Mouse (Mus musculus) stomach, postnatal 0 days (tissue): ENCODE results near the gene Sft2d2. TPM values are rescaled to one million over a fixed set of nuclear protein-coding genes. Genes with fewer than 3 reads are reported as not detected.

Experiments used
- ATAC-seq: fragments of 200-750 bp; cut with Nextera tagmentation; 2 replicates; pipeline ENCODE4 v1.8.0; 2017; ENCODE audit not compliant: low FRiP score, low TSS enrichment
- DNase-seq: peaks from one replicate; pipeline ENCODE4 v3.0.0-alpha.2; 2016; ENCODE audit warnings: low spot score
- H3K27ac ChIP-seq: fragments of 300-500 bp; sonication (generic); replicated peaks from 2 replicates; pipeline ENCODE4 v1.5.1; 2014; ENCODE audit warnings: mild to moderate bottlenecking, control low read depth
- H3K27me3 ChIP-seq: fragments of 300-500 bp; sonication (generic); 2 replicates; pipeline ENCODE4 v1.6.1; 2014; ENCODE audit warnings: low read length; ENCODE audit not compliant: control insufficient read depth, insufficient read depth
- H3K36me3 ChIP-seq: fragments of 300-500 bp; sonication (generic); 2 replicates; pipeline ENCODE4 v1.6.1; 2014; ENCODE audit warnings: low read length, mixed read lengths; ENCODE audit not compliant: control insufficient read depth, insufficient read depth
- H3K4me1 ChIP-seq: fragments of 300-500 bp; sonication (generic); replicated peaks from 2 replicates; pipeline ENCODE4 v1.6.1; 2014; ENCODE audit warnings: antibody characterized with exemption; ENCODE audit not compliant: control insufficient read depth, insufficient read depth
- H3K4me2 ChIP-seq: fragments of 300-500 bp; sonication (generic); replicated peaks from 2 replicates; pipeline ENCODE4 v1.6.1; 2014; ENCODE audit warnings: low read depth, mild to moderate bottlenecking, control low read depth, moderate library complexity
- H3K4me3 ChIP-seq: fragments of 300-500 bp; sonication (generic); 2 replicates; pipeline ENCODE4 v1.5.1; 2014; ENCODE audit warnings: low read depth, low read length, control low read depth
- H3K9ac ChIP-seq: fragments of 300-500 bp; sonication (generic); 2 replicates; pipeline ENCODE4 v1.6.1; 2014; ENCODE audit warnings: mild to moderate bottlenecking, low read length, control low read depth, mixed read lengths
- H3K9me3 ChIP-seq: fragments of 300-500 bp; sonication (generic); 2 replicates; pipeline ENCODE4 v1.6.1; 2016; ENCODE audit warnings: low read length; ENCODE audit not compliant: control insufficient read depth
- CTCF ChIP-seq: IDR thresholded peaks from 2 replicates; pipeline ENCODE4 v1.5.1; 2016; ENCODE audit warnings: antibody characterized with exemption, low read depth, mild to moderate bottlenecking, moderate library complexity
- EP300 ChIP-seq: optimal IDR thresholded peaks from 2 replicates; pipeline ENCODE3; 2016; ENCODE audit warnings: antibody characterized with exemption
- WGBS: fragments of 180-500 bp; shearing (Covaris S2); extraction: QIAGEN DNeasy Blood & Tissue Kit; methylation state at CpG from one replicate; pipeline ENCODE4 v1.1.7; 2014; 5-methylcytosine and 5-hydroxymethylcytosine counted together
- polyA plus RNA-seq: library from polyadenylated mRNA; unstranded; fragments of >200 nt; fragmentation: Nextera tagmentation; extraction: Ambion mirVana; gene quantifications from 2 replicates; pipeline ENCODE4 v1.2.1, GENCODE M21; 2015

The Sft2d2 gene
- polyA plus RNA-seq, 1 experiment from 2014 or later, result 19.8 TPM

GRCm38 (mm10) chr1:165193426-165193825 is 812 bp downstream of the Sft2d2 start:
- peak overlapping the region; percentile 84 for H3K4me3 ChIP-seq
- peak overlapping the region; percentile 86 for H3K4me2 ChIP-seq
- 6% methylated on average over 7 of the region's 7 CpGs for WGBS
- peak overlapping the region; percentile 86 for H3K9ac ChIP-seq
- DNase-seq (no peak), ATAC-seq (no peak)
- H3K27ac ChIP-seq, result peak overlapping the region; percentile 94
- TF ChIP-seq EP300 (no peak), CTCF (no peak)
- no peaks in the 10 kb centered on the region for H3K36me3 ChIP-seq
- no peaks in the 10 kb centered on the region for H3K9me3 ChIP-seq
- no peaks in the 10 kb centered on the region for H3K27me3 ChIP-seq
- H3K4me1 ChIP-seq, result peaks cover 2% of the 10 kb centered on the region; the same call in 1 of the 2 replicates

DNA sequence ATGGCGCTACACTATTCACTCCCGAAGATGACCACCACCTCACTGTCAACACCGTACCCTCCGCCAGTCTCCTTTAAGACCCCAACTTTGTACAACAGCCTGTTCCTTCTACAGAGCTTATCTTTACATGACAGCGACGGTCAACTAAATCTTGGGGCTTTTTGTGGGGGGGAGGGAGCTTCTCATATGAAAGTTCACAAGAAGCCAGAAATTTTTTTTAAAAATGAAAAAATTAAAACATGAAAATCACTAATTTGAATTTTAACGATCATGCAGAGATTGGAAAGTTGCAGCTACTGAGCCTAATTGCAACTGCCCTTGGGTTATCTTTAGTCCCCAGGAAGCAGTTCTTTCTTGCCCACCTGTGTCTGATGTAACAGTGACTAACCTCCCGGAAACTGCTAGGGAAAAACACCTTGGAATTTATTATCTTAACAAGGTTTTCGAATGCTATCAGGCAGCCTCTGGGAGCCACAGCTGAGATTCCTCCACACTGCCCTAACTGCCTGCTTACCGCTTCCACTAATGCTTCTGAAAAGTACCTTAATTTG is 1.4 kb downstream of the Sft2d2 start:
- H3K9me3 ChIP-seq, result no peaks in the 10 kb centered on the region
- peak overlapping the region; percentile 94 for H3K27ac ChIP-seq
- peak; percentile 36 for DNase-seq
- H3K36me3 ChIP-seq, result no peaks in the 10 kb centered on the region
- peak overlapping the region; percentile 84 for H3K4me3 ChIP-seq
- 52% methylated on average over 10 of the region's 10 CpGs for WGBS
- no peaks in the 10 kb centered on the region for H3K27me3 ChIP-seq
- peak overlapping the region; percentile 86; the same call in 1 of the 2 replicates for H3K9ac ChIP-seq
- H3K4me2 ChIP-seq, result peak overlapping the region; percentile 86
- ATAC-seq, result peak; percentile 28; the same call in 1 of the 2 replicates
- no peak for TF ChIP-seq EP300
- peaks cover 2% of the 10 kb centered on the region; the same call in 1 of the 2 replicates for H3K4me1 ChIP-seq

DNA sequence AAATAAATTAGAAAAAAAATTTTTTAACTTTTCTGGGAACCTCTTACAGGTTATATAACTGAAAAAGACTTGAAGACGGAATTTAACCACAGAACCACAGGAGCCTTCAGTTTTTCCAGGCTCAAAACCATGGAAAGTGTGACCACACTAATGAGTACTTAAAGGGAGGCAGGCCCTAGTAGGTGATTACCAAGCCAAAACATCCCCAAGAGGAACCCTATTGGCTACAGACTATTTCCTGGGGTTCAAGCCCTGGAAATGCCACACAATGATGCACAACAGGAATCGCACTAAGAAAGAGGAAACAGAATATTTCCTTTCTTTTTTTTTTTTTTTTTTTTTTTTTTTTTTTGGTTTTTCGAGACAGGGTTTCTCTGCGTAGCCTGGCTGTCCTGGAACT is 2.1 kb downstream of the Sft2d2 start:
- H3K4me3 ChIP-seq, result no peak overlapping the region
- DNase-seq, result no peak

DNA sequence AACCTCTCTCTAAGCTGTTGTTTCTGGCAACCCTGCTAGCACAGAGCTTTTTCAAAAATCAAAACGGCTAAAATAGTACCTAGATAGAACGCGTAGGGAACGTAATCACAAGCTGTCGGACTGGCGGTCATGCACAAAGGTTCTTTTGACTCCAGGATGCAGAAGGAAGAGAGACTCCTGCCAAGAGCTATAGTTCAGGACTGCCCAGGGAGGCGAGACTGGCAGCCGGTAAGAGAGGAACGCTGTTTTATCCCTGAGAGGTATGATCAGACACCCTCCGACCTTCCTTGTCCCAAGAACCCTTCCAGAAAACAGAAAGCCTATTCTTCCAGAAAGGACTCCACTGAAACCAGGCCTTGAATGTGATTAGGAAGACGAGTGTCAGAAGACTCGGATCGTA is 2.6 kb downstream of the Sft2d2 start:
- no peaks in the 10 kb centered on the region for H3K27me3 ChIP-seq
- DNase-seq (no peak), ATAC-seq (no peak)
- no peaks in the 10 kb centered on the region for H3K36me3 ChIP-seq
- 59% methylated on average over 13 of the region's 13 CpGs for WGBS
- peak overlapping the region; percentile 53; the same call in 1 of the 2 replicates for H3K27ac ChIP-seq
- no peaks in the 10 kb centered on the region for H3K9me3 ChIP-seq
- TF ChIP-seq CTCF, result no peak
- no peak for TF ChIP-seq EP300
- H3K4me3 ChIP-seq, result no peak overlapping the region
- no peak overlapping the region for H3K9ac ChIP-seq
- 0 out of 2 replicates have a peak overlapping the region, but pooled peaks have one; percentile 11 for H3K4me2 ChIP-seq
- H3K4me1 ChIP-seq, result peaks cover 2% of the 10 kb centered on the region; the same call in 1 of the 2 replicates

More for the DNA sequence above, 2.1 kb downstream of the Sft2d2 start:
- Histone ChIP-seq H3K9me3 (no peaks in the 10 kb centered on the region), H3K9ac (no peak overlapping the region), H3K27ac (no peak overlapping the region), H3K27me3 (no peaks in the 10 kb centered on the region), H3K4me1 (peaks cover 2% of the 10 kb centered on the region; the same call in 1 of the 2 replicates), H3K36me3 (no peaks in the 10 kb centered on the region), H3K4me2 (0 out of 2 replicates have a peak overlapping the region, but pooled peaks have one; percentile 11)
- ATAC-seq, result no peak
- WGBS, result 75% methylated on average over 4 of the region's 4 CpGs
- TF ChIP-seq EP300, result no peak
- no peak for TF ChIP-seq CTCF

- WGBS, result 81% methylated on average over 10 of the region's 10 CpGs
- Histone ChIP-seq H3K36me3 (no peaks in the 10 kb centered on the region), H3K27ac (no peak overlapping the region), H3K4me1 (peaks cover 2% of the 10 kb centered on the region; the same call in 1 of the 2 replicates), H3K27me3 (no peaks in the 10 kb centered on the region), H3K4me2 (no peak overlapping the region), H3K9me3 (no peaks in the 10 kb centered on the region), H3K9ac (no peak overlapping the region), H3K4me3 (no peak overlapping the region)
- TF ChIP-seq EP300, result no peak
- DNase-seq, result no peak
- no peak for ATAC-seq
Observed at GRCm38 (mm10) chr1:165190571-165191273, 3.5 kb downstream of the Sft2d2 start.

DNA sequence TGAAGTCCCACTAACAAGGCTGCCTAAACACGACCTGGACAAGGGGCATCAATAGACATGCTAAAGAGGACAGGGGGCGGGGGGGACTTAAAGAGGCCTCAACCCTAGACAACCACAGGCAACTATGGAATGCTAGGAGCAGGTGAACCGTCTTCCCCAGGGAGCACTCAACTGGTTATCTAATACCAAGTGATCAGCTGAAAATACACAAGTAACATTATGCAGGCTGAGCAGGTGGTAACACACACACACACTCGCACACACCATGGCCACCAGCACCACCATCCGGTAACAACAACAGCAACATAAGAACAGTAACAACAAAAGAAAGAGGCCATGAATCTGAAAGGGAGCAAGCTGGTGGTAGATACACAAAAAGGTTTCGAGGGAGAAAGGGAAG is 4.2 kb downstream of the Sft2d2 start:
- ATAC-seq (no peak), DNase-seq (no peak)
- Histone ChIP-seq H3K36me3 (no peaks in the 10 kb centered on the region), H3K9me3 (no peaks in the 10 kb centered on the region), H3K4me3 (no peak overlapping the region), H3K4me1 (peaks cover under 1% of the 10 kb centered on the region; the same call in 1 of the 2 replicates), H3K27ac (no peak overlapping the region), H3K9ac (no peak overlapping the region), H3K4me2 (no peak overlapping the region), H3K27me3 (no peaks in the 10 kb centered on the region)
- TF ChIP-seq EP300 (no peak), CTCF (no peak)
- WGBS, result 71% methylated on average over 6 of the region's 6 CpGs
